Mouse (Mus musculus): ENCODE data around the gene Col10a1. TPM values are rescaled to one million over a fixed set of nuclear protein-coding genes. Genes with fewer than 3 reads are reported as not detected.
"Not testable (repeated sequence)": the region's sequence is repeated elsewhere in the genome, so short reads cannot be mapped to it uniquely, and the experiment has no call there.

Col10a1 gene
- polyA plus RNA-seq (2016; fragmentation: Nextera tagmentation; extraction: Ambion mirVana) = 0.09 and 0.14 TPM in 2 replicates

DNA sequence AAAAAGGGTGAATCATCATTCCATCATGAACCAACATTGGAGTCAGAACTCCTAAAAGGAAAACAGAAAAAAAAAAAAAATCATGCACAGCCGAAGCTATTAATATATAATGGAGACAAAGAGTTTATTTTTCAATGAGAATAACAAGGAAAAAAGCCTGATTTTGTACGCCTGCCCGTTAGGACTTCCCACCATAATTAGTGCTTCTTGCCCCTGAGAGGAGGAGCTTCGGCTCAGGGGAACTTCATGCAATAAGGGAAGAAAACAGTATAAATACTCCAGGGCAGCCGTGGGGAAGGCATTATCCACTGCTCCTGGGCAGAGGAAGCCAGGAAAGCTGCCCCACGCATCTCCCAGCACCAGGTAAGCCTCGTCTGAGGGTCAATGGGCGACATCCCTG is at the start of gene Col10a1:
Gene Col10a1 (plus strand): TSS at position 301 of the 400 bp plus-strand sequence.
- no peaks in the 10 kb centered on the region for H3K36me3 ChIP-seq (replicated peaks)
- WGBS = 68% methylated on average over 8 of the region's 8 CpGs
- ATAC-seq (ENCODE audit: low FRiP score) = no peak

DNA sequence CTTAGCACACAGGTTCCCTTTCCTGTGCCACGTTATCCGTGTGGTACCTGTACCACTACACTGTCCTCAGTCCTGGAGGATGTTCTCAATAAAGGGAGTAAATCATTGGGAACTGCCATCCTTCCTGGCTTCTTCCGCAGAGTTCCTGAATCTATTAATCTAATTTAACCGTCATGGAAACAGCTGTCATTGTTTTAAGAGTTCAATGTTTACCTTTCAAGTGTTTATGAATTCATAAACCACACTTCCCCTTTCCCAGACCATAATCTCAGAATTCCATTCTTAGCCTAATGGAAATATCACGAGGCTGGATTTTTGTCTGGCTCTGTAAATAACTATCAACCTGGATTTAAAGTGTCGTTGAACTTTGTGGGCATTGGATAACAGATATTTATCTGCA is 48.8 kb upstream of the Col10a1 start:
- Histone ChIP-seq H3K4me1 (no peaks in the 10 kb centered on the region), H3K36me3 (replicated peaks) (no peaks in the 10 kb centered on the region), H3K4me2 (no peak overlapping the region), H3K4me3 (replicated peaks) (no peak overlapping the region), H3K9ac (no peak overlapping the region), H3K27ac (no peak overlapping the region), H3K27me3 (no peaks in the 10 kb centered on the region), H3K9me3 (no peaks in the 10 kb centered on the region)
- WGBS = 82% methylated on average over 6 of the region's 6 CpGs
- no peak for ATAC-seq (ENCODE audit: low FRiP score)

More for the DNA sequence above, at the start of gene Col10a1:
- H3K27me3 ChIP-seq = no peaks in the 10 kb centered on the region
- no peak within 1 kb of the TSS for H3K4me3 ChIP-seq (replicated peaks)
- no peak within 1 kb of the TSS for H3K27ac ChIP-seq
- H3K4me1 ChIP-seq = no peaks in the 10 kb centered on the region
- H3K9ac ChIP-seq = no peak within 1 kb of the TSS
- H3K9me3 ChIP-seq = no peaks in the 10 kb centered on the region
- H3K4me2 ChIP-seq = no peak within 1 kb of the TSS

- Histone ChIP-seq H3K36me3 (replicated peaks) (no peaks in the 10 kb centered on the region), H3K27me3 (no peaks in the 10 kb centered on the region), H3K4me2 (no peak overlapping the region), H3K4me3 (replicated peaks) (no peak overlapping the region), H3K9ac (no peak overlapping the region), H3K9me3 (no peaks in the 10 kb centered on the region), H3K4me1 (no peaks in the 10 kb centered on the region), H3K27ac (no peak overlapping the region)
- ATAC-seq (ENCODE audit: low FRiP score) = no peak
- 86% methylated on average over 1 of the region's 1 CpGs for WGBS
Observed at GRCm38 (mm10) chr10:34341886-34342285, 47.9 kb upstream of the Col10a1 start.

DNA sequence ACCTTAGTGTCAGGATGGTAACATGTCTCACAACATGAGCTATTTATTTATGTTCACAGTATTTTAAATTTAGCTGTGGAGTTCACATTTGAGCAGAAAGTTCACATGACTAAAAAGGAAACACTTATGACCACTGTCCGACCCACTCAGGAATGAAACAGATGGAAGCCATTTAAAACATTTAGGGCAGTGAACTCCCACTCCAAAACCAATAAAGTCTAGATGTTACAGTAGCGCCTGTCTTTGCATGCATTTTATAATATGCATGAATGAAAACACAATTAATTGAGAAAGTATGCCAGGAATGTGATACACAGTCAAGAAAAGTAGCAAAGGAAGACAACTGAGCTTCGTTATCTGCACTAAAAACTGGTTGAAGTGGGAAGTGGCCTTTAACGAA is 37.6 kb upstream of the Col10a1 start:
- Histone ChIP-seq H3K4me1 (no peaks in the 10 kb centered on the region), H3K4me3 (replicated peaks) (no peak overlapping the region), H3K36me3 (replicated peaks) (no peaks in the 10 kb centered on the region), H3K9ac (no peak overlapping the region), H3K27me3 (no peaks in the 10 kb centered on the region), H3K27ac (no peak overlapping the region), H3K9me3 (no peaks in the 10 kb centered on the region), H3K4me2 (no peak overlapping the region)
- WGBS = 79% methylated on average over 4 of the region's 4 CpGs
- no peak for ATAC-seq (ENCODE audit: low FRiP score)

GRCm38 (mm10) chr10:34358263-34358662 is 31.5 kb upstream of the Col10a1 start:
- Histone ChIP-seq H3K9me3 (no peaks in the 10 kb centered on the region), H3K4me2 (no peak overlapping the region), H3K27ac (no peak overlapping the region), H3K36me3 (replicated peaks) (no peaks in the 10 kb centered on the region), H3K4me3 (replicated peaks) (no peak overlapping the region), H3K27me3 (no peaks in the 10 kb centered on the region), H3K9ac (no peak overlapping the region), H3K4me1 (no peaks in the 10 kb centered on the region)
- ATAC-seq (ENCODE audit: low FRiP score) = no peak
- WGBS = 45% methylated on average over 3 of the region's 3 CpGs

- Histone ChIP-seq H3K9ac (no peak overlapping the region), H3K4me1 (no peaks in the 10 kb centered on the region), H3K4me3 (replicated peaks) (no peak overlapping the region), H3K27ac (no peak overlapping the region), H3K27me3 (no peaks in the 10 kb centered on the region), H3K9me3 (no peaks in the 10 kb centered on the region), H3K36me3 (replicated peaks) (no peaks in the 10 kb centered on the region), H3K4me2 (no peak overlapping the region)
- no peak for ATAC-seq (ENCODE audit: low FRiP score)
Observed at GRCm38 (mm10) chr10:34363756-34364155, 26.0 kb upstream of the Col10a1 start.

DNA sequence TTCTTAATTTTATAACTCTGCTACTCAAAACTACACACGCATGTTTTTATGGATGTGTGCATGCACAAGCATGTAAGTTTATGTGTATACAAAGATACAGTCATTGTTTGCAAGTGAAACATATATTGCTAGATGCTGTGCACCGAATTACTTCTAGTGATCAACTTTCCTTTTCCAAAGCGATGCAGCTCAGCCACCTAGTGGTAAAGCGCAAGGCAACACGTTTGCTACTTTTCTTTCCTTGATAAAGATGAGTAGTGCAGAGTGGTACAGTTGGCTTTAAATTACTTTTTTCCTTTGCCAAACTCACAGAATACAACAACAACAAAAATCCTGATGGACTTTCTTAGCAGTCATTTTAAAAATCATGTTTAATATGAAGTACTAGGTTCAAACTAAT is 21.6 kb upstream of the Col10a1 start:
- Histone ChIP-seq H3K27ac (no peak overlapping the region), H3K4me2 (no peak overlapping the region), H3K27me3 (no peaks in the 10 kb centered on the region), H3K9me3 (no peaks in the 10 kb centered on the region), H3K4me3 (replicated peaks) (no peak overlapping the region), H3K4me1 (no peaks in the 10 kb centered on the region), H3K36me3 (replicated peaks) (no peaks in the 10 kb centered on the region), H3K9ac (no peak overlapping the region)
- ATAC-seq (ENCODE audit: low FRiP score) = no peak
- WGBS = 65% methylated on average over 5 of the region's 5 CpGs

GRCm38 (mm10) chr10:34373332-34373731 is 16.4 kb upstream of the Col10a1 start:
- ATAC-seq (ENCODE audit: low FRiP score) = no peak
- no peak overlapping the region for H3K4me2 ChIP-seq
- WGBS = 92% methylated on average over 7 of the region's 7 CpGs
- H3K9me3 ChIP-seq = no peaks in the 10 kb centered on the region
- no peak overlapping the region for H3K4me3 ChIP-seq (replicated peaks)
- H3K9ac ChIP-seq = no peak overlapping the region
- no peak overlapping the region for H3K27ac ChIP-seq
- H3K4me1 ChIP-seq = no peaks in the 10 kb centered on the region
- H3K27me3 ChIP-seq = no peaks in the 10 kb centered on the region
- H3K36me3 ChIP-seq (replicated peaks) = no peaks in the 10 kb centered on the region

DNA sequence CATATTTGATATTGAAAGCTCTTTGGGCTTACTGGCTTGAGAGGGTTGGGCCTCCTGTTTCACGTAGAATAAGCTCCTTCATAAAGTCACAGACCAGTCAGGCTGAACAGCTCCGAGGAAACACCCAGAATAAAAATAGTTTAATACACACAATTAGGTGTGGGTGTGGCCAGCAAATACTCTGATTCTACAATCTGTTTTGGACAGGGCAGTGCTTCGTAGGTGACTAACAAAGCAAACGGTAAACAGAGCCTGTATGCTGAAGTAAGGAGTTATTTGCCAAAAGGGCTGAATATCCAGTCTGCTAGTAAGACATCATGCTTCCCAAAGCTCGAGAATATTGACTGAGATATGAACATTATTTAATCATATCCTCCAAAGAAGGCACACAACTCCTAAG is 4.1 kb upstream of the Col10a1 start:
- no peaks in the 10 kb centered on the region for H3K27me3 ChIP-seq
- H3K4me1 ChIP-seq = no peaks in the 10 kb centered on the region
- no peak overlapping the region for H3K4me2 ChIP-seq
- H3K9ac ChIP-seq = no peak overlapping the region
- WGBS = 85% methylated on average over 5 of the region's 5 CpGs
- H3K4me3 ChIP-seq (replicated peaks) = no peak overlapping the region
- H3K27ac ChIP-seq = no peak overlapping the region
- no peak for ATAC-seq (ENCODE audit: low FRiP score)
- no peaks in the 10 kb centered on the region for H3K36me3 ChIP-seq (replicated peaks)
- no peaks in the 10 kb centered on the region for H3K9me3 ChIP-seq

DNA sequence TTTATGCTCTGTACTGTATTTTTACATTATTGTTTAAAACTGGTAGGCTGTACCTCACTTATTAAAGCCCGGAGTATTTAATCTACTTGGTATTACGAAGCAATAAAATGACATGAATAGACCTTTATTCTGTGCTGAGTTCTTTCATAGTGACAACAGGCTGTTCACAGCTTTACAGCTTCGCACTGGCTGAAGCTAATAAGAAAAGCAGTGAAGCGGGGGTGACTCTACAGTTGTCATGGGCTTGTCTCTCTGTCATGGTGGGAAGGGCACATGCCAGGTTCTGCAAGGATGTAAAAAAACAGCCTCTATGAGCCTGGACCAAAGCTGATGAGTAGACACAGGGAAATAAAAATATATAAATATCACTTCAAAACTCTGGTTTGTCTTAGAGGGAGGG is 7.2 kb downstream of the Col10a1 start:
- ATAC-seq (ENCODE audit: low FRiP score) = no peak
- 44% methylated on average over 4 of the region's 4 CpGs for whole genome bisulfite sequencing
- H3K27me3 ChIP-seq = no peaks in the 10 kb centered on the region
- H3K4me3 ChIP-seq (replicated peaks) = no peak overlapping the region
- no peaks in the 10 kb centered on the region for H3K4me1 ChIP-seq
- no peak overlapping the region for H3K4me2 ChIP-seq
- H3K27ac ChIP-seq = no peak overlapping the region
- H3K9me3 ChIP-seq = no peaks in the 10 kb centered on the region
- no peak overlapping the region for H3K9ac ChIP-seq
- H3K36me3 ChIP-seq (replicated peaks) = no peaks in the 10 kb centered on the region

DNA sequence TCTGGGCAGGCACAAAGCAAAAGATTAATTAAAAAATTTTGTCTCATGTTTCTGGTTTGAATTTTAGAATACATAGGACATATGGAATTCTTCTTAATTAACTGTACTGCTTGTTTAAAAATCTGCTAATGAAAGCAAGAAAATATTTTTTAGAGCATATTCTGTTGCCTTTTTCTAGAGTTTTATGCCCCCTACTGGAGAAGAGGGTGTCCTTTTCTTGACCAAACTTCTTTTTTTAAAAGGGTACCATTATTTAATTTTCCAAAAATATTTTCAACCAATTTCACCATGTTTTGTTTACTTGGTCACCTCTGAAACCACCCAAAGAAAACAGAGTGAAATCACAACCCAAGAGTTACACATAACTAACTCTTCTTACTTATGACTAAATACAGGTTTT is 9.5 kb downstream of the Col10a1 start:
- Histone ChIP-seq H3K9ac (no peak overlapping the region), H3K9me3 (no peaks in the 10 kb centered on the region), H3K27me3 (no peaks in the 10 kb centered on the region), H3K4me3 (replicated peaks) (no peak overlapping the region), H3K27ac (no peak overlapping the region), H3K4me2 (no peak overlapping the region), H3K36me3 (replicated peaks) (peaks cover 7% of the 10 kb centered on the region; the same call in 1 of the 2 replicates), H3K4me1 (no peaks in the 10 kb centered on the region)
- ATAC-seq (ENCODE audit: low FRiP score) = no peak

DNA sequence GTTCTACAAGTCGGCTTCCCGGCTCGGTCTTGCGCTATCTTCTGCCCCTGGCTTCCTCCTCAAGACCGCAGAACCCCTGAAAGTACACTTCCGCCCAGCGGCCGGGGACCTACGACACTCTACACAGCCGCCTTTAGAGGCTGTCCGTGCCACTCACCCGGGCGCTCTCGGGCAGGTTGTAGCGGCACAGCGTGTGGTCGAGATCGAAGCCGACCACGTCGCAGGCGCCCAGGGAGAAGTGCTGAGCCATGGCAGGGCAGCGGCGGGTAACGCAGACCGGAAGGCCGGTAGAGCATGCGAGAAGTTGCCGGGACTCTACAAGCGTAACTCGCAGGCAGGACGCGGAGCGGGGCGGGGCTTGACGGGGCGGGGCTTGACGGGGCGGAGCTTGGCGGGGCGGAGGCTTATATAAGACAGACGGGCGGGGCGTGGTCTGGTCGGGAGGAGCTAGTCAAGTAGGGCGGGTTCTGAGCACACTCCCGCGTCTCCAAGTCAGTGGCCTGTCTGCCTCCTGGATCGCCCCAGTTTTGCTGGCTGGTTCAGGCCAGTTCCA is 28.5 kb downstream of the Col10a1 start, which contains the start of gene Nt5dc1:
Gene Nt5dc1 (minus strand): TSS at position 349 of the 553 bp plus-strand sequence.
- under 1% methylated on average over 49 of the region's 49 CpGs for WGBS
- Histone ChIP-seq H3K9ac (peak within 1 kb of the TSS; percentile 61), H3K4me2 (peak within 1 kb of the TSS; percentile 60), H3K36me3 (replicated peaks) (no peaks in the 10 kb centered on the region), H3K27ac (peak within 1 kb of the TSS; percentile 50; the same call in 1 of the 2 replicates), H3K9me3 (no peaks in the 10 kb centered on the region), H3K4me1 (0 out of 2 replicates have a peak, but pooled peaks cover 9% of the 10 kb centered on the region), H3K4me3 (replicated peaks) (peak within 1 kb of the TSS; percentile 60), H3K27me3 (no peaks in the 10 kb centered on the region)
- peak; percentile 98 for ATAC-seq (ENCODE audit: low FRiP score)

GRCm38 (mm10) chr10:34418794-34419193 is 29.0 kb downstream of the Col10a1 start:
- H3K9me3 ChIP-seq; H3K27me3 ChIP-seq; H3K36me3 ChIP-seq (replicated peaks); ATAC-seq (ENCODE audit: low FRiP score); H3K4me1 ChIP-seq; H3K27ac ChIP-seq: not testable (repeated sequence)
- WGBS = 76% methylated on average over 4 of the region's 4 CpGs
- Histone ChIP-seq H3K9ac (0 out of 2 replicates have a peak overlapping the region, but pooled peaks have one; percentile 21), H3K4me2 (peak overlapping the region; percentile 60), H3K4me3 (replicated peaks) (peak overlapping the region; percentile 60)

All from forebrain, embryonic 12.5 days (tissue).